Mouse (Mus musculus) small intestine, adult 2 months (tissue): ENCODE results near the gene Myo5a.

Experiments
- CTCF ChIP-seq: fragments of 200-500 bp; IDR thresholded peaks from 2 replicates; pipeline ENCODE4 v1.5.1; 2012; ENCODE audit warnings: low read depth, mild to moderate bottlenecking, control low read depth, inconsistent platforms, low read length, moderate library complexity, mixed read lengths; ENCODE audit not compliant: insufficient replicate concordance, insufficient read length; ENCODE audit errors: extremely low read depth
- POLR2A ChIP-seq: fragments of 200-500 bp; IDR thresholded peaks from 2 replicates; pipeline ENCODE4 v1.6.1; 2012; ENCODE audit warnings: low read depth, mild to moderate bottlenecking, control low read depth, inconsistent platforms, low read length, moderate library complexity

GRCm38 (mm10) chr9:75210269-75210668 lies 139.5 kb downstream of the Myo5a start:
- TF ChIP-seq CTCF (no peak), POLR2A (no peak)
